Mouse (Mus musculus) CH12.LX (cell line): ENCODE measurements around the gene Hist1h2bj. TPM values are rescaled to one million over a fixed set of nuclear protein-coding genes. Genes with fewer than 3 reads are reported as not detected.

Source experiments
- DNase-seq: peaks from one replicate; pipeline ENCODE4 v3.0.0-alpha.2; 2013; ENCODE audit errors: extremely low read depth
- H3K27ac ChIP-seq: 2 replicates; pipeline ENCODE4 v1.5.1; 2012; ENCODE audit warnings: low read depth, mild to moderate bottlenecking, control low read depth, moderate library complexity; ENCODE audit not compliant: insufficient read depth
- H3K27me3 ChIP-seq: replicated peaks from 2 replicates; pipeline ENCODE3; 2012; ENCODE audit warnings: inconsistent platforms
- H3K36me3 ChIP-seq, 2 experiments: replicated peaks in 1 of 2; 2 replicates each; pipeline versions ENCODE3 to v1.6.1; 2012; ENCODE audit warnings: inconsistent platforms in 1 of 2, low read length in 1 of 2, mild to moderate bottlenecking in 1 of 2, mixed read lengths in 1 of 2, moderate library complexity in 1 of 2; ENCODE audit not compliant: control insufficient read depth in 1 of 2, insufficient read depth in 1 of 2
- H3K4me1 ChIP-seq, 2 experiments: 2 replicates each; pipeline ENCODE4 v1.6.1; 2012; ENCODE audit warnings: inconsistent platforms in 1 of 2, moderate library complexity in 1 of 2; ENCODE audit not compliant: insufficient read depth in 2 of 2, control insufficient read depth in 1 of 2
- H3K4me2 ChIP-seq: 2 replicates; pipeline ENCODE4 v1.6.1; 2012; ENCODE audit warnings: low read depth, mild to moderate bottlenecking, control low read depth; ENCODE audit not compliant: poor library complexity, insufficient read depth, severe bottlenecking
- H3K4me3 ChIP-seq, 3 experiments: fragments of 150-350 bp in 1 of 3; sonication (generic) in 1 of 3; replicated peaks in 1 of 3; 2 replicates each; pipeline versions ENCODE3 to v1.5.1; 2011 to 2012; ENCODE audit warnings: low read depth in 2 of 3, low read length in 2 of 3, mild to moderate bottlenecking in 2 of 3, moderate library complexity in 2 of 3, control low read depth in 1 of 3, improper control_type of control experiment in 1 of 3, inconsistent platforms in 1 of 3, mixed read lengths in 1 of 3; ENCODE audit not compliant: poor library complexity in 1 of 3
- H3K79me2 ChIP-seq: replicated peaks from 2 replicates; pipeline ENCODE4 v1.6.1; 2012; ENCODE audit warnings: mild to moderate bottlenecking, moderate library complexity; ENCODE audit not compliant: control insufficient read depth, poor library complexity, insufficient read depth, severe bottlenecking; ENCODE audit errors: extremely low read depth
- H3K9ac ChIP-seq: 2 replicates; pipeline ENCODE4 v1.6.1; 2012; ENCODE audit warnings: low read depth, mild to moderate bottlenecking, control low read depth, moderate library complexity; ENCODE audit not compliant: insufficient read depth
- H3K9me3 ChIP-seq: replicated peaks from 2 replicates; pipeline ENCODE3; 2012; ENCODE audit warnings: low read length, inconsistent platforms, mixed read lengths
- BHLHE40 ChIP-seq: IDR thresholded peaks from 2 replicates; pipeline ENCODE4 v1.6.1; 2011; ENCODE audit warnings: mild to moderate bottlenecking, low read depth, low read length, improper control_type of control experiment
- CHD1 ChIP-seq: IDR thresholded peaks from 2 replicates; pipeline ENCODE4 v1.6.1; 2012; ENCODE audit warnings: low read depth, low read length, improper control_type of control experiment, inconsistent platforms
- CHD2 ChIP-seq: IDR thresholded peaks from 2 replicates; pipeline ENCODE4 v1.6.1; 2011; ENCODE audit warnings: low read length, improper control_type of control experiment
- CTCF ChIP-seq, 2 experiments: IDR thresholded peaks in 1 of 2; conservative IDR thresholded peaks in 1 of 2; 2 replicates each; pipeline ENCODE4 v1.5.1; 2011 to 2012; ENCODE audit warnings: low read depth in 2 of 2, low read length in 2 of 2, improper control_type of control experiment in 1 of 2, inconsistent platforms in 1 of 2, mild to moderate bottlenecking in 1 of 2, moderate library complexity in 1 of 2
- E2F4 ChIP-seq: IDR thresholded peaks from 2 replicates; pipeline ENCODE4 v1.6.1; 2011; ENCODE audit warnings: low read depth, low read length, improper control_type of control experiment; ENCODE audit not compliant: insufficient replicate concordance
- ELF1 ChIP-seq: IDR thresholded peaks from 2 replicates; pipeline ENCODE4 v1.6.1; 2014; ENCODE audit warnings: low read depth, mild to moderate bottlenecking, inconsistent platforms, low read length, improper control_type of control experiment
- EP300 ChIP-seq: IDR thresholded peaks from 2 replicates; pipeline ENCODE4 v1.6.1; 2011; ENCODE audit warnings: low read length, improper control_type of control experiment
- ETS1 ChIP-seq: conservative IDR thresholded peaks from 2 replicates; pipeline ENCODE4 v1.6.1; 2012; ENCODE audit warnings: low read depth, mild to moderate bottlenecking, inconsistent platforms, low read length, improper control_type of control experiment, moderate library complexity
- GABPA ChIP-seq: IDR thresholded peaks from 2 replicates; pipeline ENCODE4 v1.6.1; 2012; ENCODE audit warnings: low read depth, low read length, improper control_type of control experiment, inconsistent platforms; ENCODE audit not compliant: insufficient replicate concordance
- HCFC1 ChIP-seq: IDR thresholded peaks from 2 replicates; pipeline ENCODE4 v1.6.1; 2012; ENCODE audit warnings: low read depth, mild to moderate bottlenecking, inconsistent platforms, low read length, improper control_type of control experiment
- IRF4 ChIP-seq: IDR thresholded peaks from 2 replicates; pipeline ENCODE4 v1.6.1; 2014; ENCODE audit warnings: low read depth, mild to moderate bottlenecking, inconsistent platforms, low read length, improper control_type of control experiment
- JUN ChIP-seq: IDR thresholded peaks from 2 replicates; pipeline ENCODE4 v1.6.1; 2011; ENCODE audit warnings: low read depth, mild to moderate bottlenecking, low read length, improper control_type of control experiment, moderate library complexity; ENCODE audit not compliant: insufficient read depth
- JUND ChIP-seq: conservative IDR thresholded peaks from 2 replicates; pipeline ENCODE4 v1.6.1; 2011; ENCODE audit warnings: low read depth, low read length, improper control_type of control experiment
- KAT2A ChIP-seq: IDR thresholded peaks from 2 replicates; pipeline ENCODE4 v1.6.1; 2012; ENCODE audit warnings: low read length, improper control_type of control experiment, inconsistent platforms; ENCODE audit not compliant: insufficient replicate concordance
- MAFK ChIP-seq: IDR thresholded peaks from 2 replicates; pipeline ENCODE4 v1.6.1; 2011; ENCODE audit warnings: low read length, improper control_type of control experiment; ENCODE audit not compliant: insufficient replicate concordance
- MAX ChIP-seq: IDR thresholded peaks from 2 replicates; pipeline ENCODE4 v1.6.1; 2011; ENCODE audit warnings: low read length, improper control_type of control experiment
- MAZ ChIP-seq: IDR thresholded peaks from 2 replicates; pipeline ENCODE4 v1.6.1; 2012; ENCODE audit warnings: low read depth, mild to moderate bottlenecking, inconsistent platforms, low read length, improper control_type of control experiment, moderate library complexity
- MEF2A ChIP-seq: IDR thresholded peaks from 2 replicates; pipeline ENCODE4 v1.6.1; 2014; ENCODE audit warnings: low read depth, mild to moderate bottlenecking, inconsistent platforms, low read length, improper control_type of control experiment, borderline replicate concordance
- MXI1 ChIP-seq: IDR thresholded peaks from 2 replicates; pipeline ENCODE4 v1.6.1; 2011; ENCODE audit warnings: mild to moderate bottlenecking, low read depth, low read length, improper control_type of control experiment
- MYC ChIP-seq: IDR thresholded peaks from 2 replicates; pipeline ENCODE4 v1.6.1; 2011; ENCODE audit warnings: low read depth, mild to moderate bottlenecking, improper control_type of control experiment, low read length
- NELFE ChIP-seq: IDR thresholded peaks from 2 replicates; pipeline ENCODE4 v1.6.1; 2011; ENCODE audit warnings: low read depth, low read length, improper control_type of control experiment
- NRF1 ChIP-seq: IDR thresholded peaks from 2 replicates; pipeline ENCODE4 v1.6.1; 2014; ENCODE audit warnings: low read depth, mild to moderate bottlenecking, inconsistent platforms, low read length, improper control_type of control experiment, moderate library complexity
- PAX5 ChIP-seq: IDR thresholded peaks from 2 replicates; pipeline ENCODE4 v1.6.1; 2012; ENCODE audit warnings: low read length, inconsistent platforms, mixed read lengths
- POLR2A ChIP-seq: IDR thresholded peaks from 2 replicates; pipeline ENCODE4 v1.6.1; 2011; ENCODE audit warnings: low read depth, mild to moderate bottlenecking, improper control_type of control experiment, low read length
- POLR2AphosphoS2 ChIP-seq: IDR thresholded peaks from 2 replicates; pipeline ENCODE4 v1.6.1; 2011; ENCODE audit warnings: low read depth, low read length, improper control_type of control experiment
- RAD21 ChIP-seq: IDR thresholded peaks from 2 replicates; pipeline ENCODE4 v1.6.1; 2011; ENCODE audit warnings: low read depth, mild to moderate bottlenecking, low read length, improper control_type of control experiment, moderate library complexity
- RCOR1 ChIP-seq: conservative IDR thresholded peaks from 2 replicates; pipeline ENCODE4 v1.6.1; 2012; ENCODE audit warnings: low read depth, mild to moderate bottlenecking, inconsistent platforms, low read length, improper control_type of control experiment
- SIN3A ChIP-seq: IDR thresholded peaks from 2 replicates; pipeline ENCODE4 v1.6.1; 2012; ENCODE audit warnings: low read length, improper control_type of control experiment, inconsistent platforms
- SMC3 ChIP-seq: IDR thresholded peaks from 2 replicates; pipeline ENCODE4 v1.6.1; 2011; ENCODE audit warnings: low read depth, low read length, improper control_type of control experiment
- TBP ChIP-seq: conservative IDR thresholded peaks from 2 replicates; pipeline ENCODE4 v1.6.1; 2011; ENCODE audit warnings: low read depth, low read length, improper control_type of control experiment
- TCF12 ChIP-seq: IDR thresholded peaks from 2 replicates; pipeline ENCODE4 v1.6.1; 2014; ENCODE audit warnings: low read depth, mild to moderate bottlenecking, inconsistent platforms, low read length, improper control_type of control experiment
- UBTF ChIP-seq: IDR thresholded peaks from 2 replicates; pipeline ENCODE4 v1.6.1; 2012; ENCODE audit warnings: low read depth, mild to moderate bottlenecking, inconsistent platforms, low read length, improper control_type of control experiment, moderate library complexity
- USF1 ChIP-seq: IDR thresholded peaks from 2 replicates; pipeline ENCODE4 v1.6.1; 2014; ENCODE audit warnings: low read depth, mild to moderate bottlenecking, inconsistent platforms, low read length, improper control_type of control experiment
- USF2 ChIP-seq: conservative IDR thresholded peaks from 2 replicates; pipeline ENCODE4 v1.6.1; 2011; ENCODE audit warnings: low read depth, low read length, improper control_type of control experiment
- ZC3H11A ChIP-seq: IDR thresholded peaks from 2 replicates; pipeline ENCODE4 v1.6.1; 2012; ENCODE audit warnings: low read depth, mild to moderate bottlenecking, inconsistent platforms, low read length, improper control_type of control experiment
- ZKSCAN1 ChIP-seq: IDR thresholded peaks from 2 replicates; pipeline ENCODE4 v1.6.1; 2012; ENCODE audit warnings: low read depth, inconsistent platforms, low read length, improper control_type of control experiment, borderline replicate concordance
- ZMIZ1 ChIP-seq: IDR thresholded peaks from 2 replicates; pipeline ENCODE4 v1.6.1; 2012; ENCODE audit warnings: low read depth, mild to moderate bottlenecking, inconsistent platforms, low read length, improper control_type of control experiment
- ZNF384 ChIP-seq: IDR thresholded peaks from 2 replicates; pipeline ENCODE4 v1.6.1; 2012; ENCODE audit warnings: low read depth, low read length, improper control_type of control experiment, inconsistent platforms
- dilution Hi-C: fragments of 300-500 bp; cut with MboI; formaldehyde crosslinking; loops from 2 replicates; pipeline ENCODE4 v1.14.3; 2020; ENCODE audit warnings: low sequenced_read_pairs; ENCODE audit not compliant: extremely low pct_unique_long_range_greater_than_20kb, extremely low pct_ligation_motif_present
- in situ Hi-C: fragments of 300-500 bp; cut with MboI; formaldehyde crosslinking; loops from 3 replicates; pipeline ENCODE4 v1.14.3; 2019; ENCODE audit warnings: low sequenced_read_pairs, low pct_ligation_motif_present, low pct_unique_long_range_greater_than_20kb, mixed read lengths
- polyA plus RNA-seq: library from polyadenylated mRNA; unstranded; fragments of >175 nt; gene quantifications from 2 replicates; pipeline ENCODE4 v1.2.1, GENCODE M21; 2012; ENCODE audit warnings: low read depth; ENCODE audit not compliant: insufficient read length
- total RNA-seq, 2 experiments: library from RNA; depleted of rRNA; stranded (reverse); fragments of 300-350 nt in 1 of 2; fragments of >200 nt in 1 of 2; gene quantifications; 2 replicates each; pipeline ENCODE4 v1.2.3; 2012 to 2014

Hist1h2bj gene
- total and polyA plus RNA-seq, 3 experiments = 2.5 to 1,790 (median 23.8) TPM

- H3K9me3 ChIP-seq = no peaks in the 10 kb centered on the region
- peak overlapping the region; percentile 96 for H3K4me2 ChIP-seq
- peak overlapping the region; percentile 55 for H3K27ac ChIP-seq
- peak; percentile 92 for DNase-seq
- peaks cover 3 to 9% of the 10 kb centered on the region in 2 experiments; a peak in 3 of 4 replicates for H3K4me1 ChIP-seq
- H3K36me3 ChIP-seq = no peaks in the 10 kb centered on the region
- TF ChIP-seq USF2 (no peak), MEF2A (peak; percentile 31; the same call in 1 of the 2 replicates), POLR2A (no peak), MAZ (no peak), JUN (no peak), NRF1 (peak; percentile 61), JUND (no peak), ZNF384 (peak; percentile 55; the same call in 1 of the 2 replicates), IRF4 (peak; percentile 48; the same call in 1 of the 2 replicates), HCFC1 (no peak), ZC3H11A (peak; percentile 81), MXI1 (no peak), PAX5 (no peak), CHD1 (no peak), UBTF (peak; percentile 88), MYC (0 out of 2 replicates have a peak, but pooled peaks have one; percentile 7), ELF1 (peak; percentile 95), ZKSCAN1 (no peak), MAFK (peak; percentile 95), POLR2AphosphoS2 (no peak), MAX (no peak; the same call in 1 of the 2 replicates), ETS1 (no peak), KAT2A (0 out of 2 replicates have a peak, but pooled peaks have one; percentile 36), EP300 (no peak), SIN3A (0 out of 2 replicates have a peak, but pooled peaks have one; percentile 12), CTCF (conservative IDR thresholded peaks at IDR 0.05 in 1 of 2, IDR thresholded peaks at IDR 0.05 in 1 of 2; ENCODE audit: low read depth in 2 of 2, low read length in 2 of 2) (peak; percentile 55 to 97; a peak in 3 of 4 replicates), ZMIZ1 (no peak), E2F4 (0 out of 2 replicates have a peak, but pooled peaks have one; percentile 85), RCOR1 (no peak), GABPA (no peak), SMC3 (peak; percentile 95), BHLHE40 (0 out of 2 replicates have a peak, but pooled peaks have one; percentile 9), RAD21 (peak; percentile 97), NELFE (peak; percentile 13; the same call in 1 of the 2 replicates), CHD2 (no peak), USF1 (no peak), TBP (peak; percentile 99), TCF12 (0 out of 2 replicates have a peak, but pooled peaks have one; percentile 24)
- TF ChIP-seq, all 38 proteins: peak for 19
- H3K27me3 ChIP-seq = peaks cover 3% of the 10 kb centered on the region
- H3K79me2 ChIP-seq = no peaks in the 10 kb centered on the region
- in situ Hi-C loops (loop anchor here (10.0 to 25.0 kb wide), 2 partner anchors 854 to 1733 kb away; partner anchors contain the start of genes Hist1h1a, Hist1h2ab, Hist1h3a and Hist1h3b), dilution Hi-C loops (no loop called here)
- peak overlapping the region; percentile 66 for H3K9ac ChIP-seq
- H3K4me3 ChIP-seq = peak overlapping the region; percentile 44 to 58 (median 57)
Measured at GRCm38 (mm10) chr13:22028673-22029460, 14.1 kb upstream of the Hist1h2bj start.
